Mouse (Mus musculus) adrenal gland, postnatal 0 days (tissue): ENCODE results near the gene Herc6. TPM values are rescaled to one million over a fixed set of nuclear protein-coding genes. Genes with fewer than 3 reads are reported as not detected.

Experiments
- polyA plus RNA-seq: library from polyadenylated mRNA; unstranded; fragments of >200 nt; fragmentation: Nextera tagmentation; extraction: Ambion mirVana; gene quantifications from 2 replicates; pipeline ENCODE4 v1.2.1, GENCODE M21; 2015

The Herc6 gene
- 7.4 and 10.1 TPM in 2 replicates for polyA plus RNA-seq

GRCm38 (mm10) chr6:57580881-57581548, at the start of gene Herc6:
TSS of gene Herc6 (plus strand) at chr6:57581000.

GRCm38 (mm10) chr6:57535386-57535936, 45.3 kb upstream of the Herc6 start, which contains the start of gene Ppm1k:
TSS of gene Ppm1k (minus strand) at chr6:57535468.

GRCm38 (mm10) chr6:57691467-57692261, 110.9 kb downstream of the Herc6 start, which contains the start of gene Pyurf:
TSS of gene Pyurf (minus strand) at chr6:57692078.

GRCm38 (mm10) chr6:57702376-57702742, 121.6 kb downstream of the Herc6 start, which contains the start of gene Lancl2:
TSS of gene Lancl2 (plus strand) at chr6:57702540.

Other genes with a start within 250 kb of the Herc6 start
- gene Vmn1r17, start 217.3 kb upstream of the Herc6 start, polyA plus RNA-seq = not detected in 2 replicates
- gene Vmn1r18, start 185.2 kb upstream of the Herc6 start, polyA plus RNA-seq = not detected in 2 replicates
- not detected in 2 replicates for gene Vmn1r19, start 177.2 kb upstream of the Herc6 start, polyA plus RNA-seq
- gene Vmn1r20, start 152.1 kb upstream of the Herc6 start, polyA plus RNA-seq = not detected in 2 replicates
- 4.9 and 8.1 TPM in 2 replicates for gene Ppm1k, start 45.5 kb upstream of the Herc6 start, polyA plus RNA-seq
- gene Pyurf, start 111.1 kb downstream of the Herc6 start, polyA plus RNA-seq = 15.0 and 15.3 TPM in 2 replicates
- gene Lancl2, start 121.5 kb downstream of the Herc6 start, polyA plus RNA-seq = 13.5 and 16.0 TPM in 2 replicates
- gene Vopp1, start 244.2 kb downstream of the Herc6 start, polyA plus RNA-seq = 17.8 and 23.9 TPM in 2 replicates